Mouse (Mus musculus): ENCODE data around the gene Cops3.

DNA sequence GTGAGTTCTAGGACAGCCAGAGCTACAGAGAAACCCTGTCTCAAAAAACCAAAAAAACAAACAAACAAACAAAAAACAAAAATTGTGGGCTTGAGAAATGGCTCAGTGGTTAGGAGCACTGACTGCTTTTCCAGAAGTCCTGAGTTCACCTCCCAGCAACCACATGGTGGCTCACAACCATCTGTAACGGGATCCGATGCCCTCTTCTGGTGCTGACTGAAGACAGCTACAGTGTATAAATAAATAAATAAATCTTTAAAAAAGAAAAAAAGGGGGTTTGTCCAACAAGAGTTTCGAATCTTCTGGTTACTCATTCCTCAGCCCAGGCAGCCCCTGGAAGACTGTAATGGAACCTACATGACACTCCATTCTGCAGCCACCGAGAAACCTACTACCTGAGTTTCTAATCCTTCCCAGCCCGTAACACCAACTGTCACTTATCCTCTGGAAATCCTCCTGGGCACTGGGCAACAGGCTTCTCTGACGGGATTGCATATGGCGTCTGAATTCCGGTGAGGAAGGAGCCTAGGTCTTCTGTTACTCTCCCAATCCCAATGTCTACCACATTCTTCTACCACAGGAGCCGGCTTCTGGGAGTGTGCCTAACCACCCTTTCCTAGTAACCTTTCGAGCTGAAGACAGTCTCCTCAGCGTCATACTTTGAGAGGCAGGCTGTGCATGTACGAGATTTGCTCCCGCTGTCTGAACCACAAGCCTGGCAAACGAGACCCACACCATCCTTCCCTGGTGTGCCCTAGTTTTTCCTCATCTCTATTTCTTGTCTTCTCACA lies 31.3 kb downstream of the Cops3 start:
- TF ChIP-seq CTCF (IDR thresholded peaks at IDR 0.05; ENCODE audit: control insufficient read depth, insufficient read depth, insufficient replicate concordance, low read depth, low read length) (no peak), POLR2A (IDR thresholded peaks at IDR 0.05; ENCODE audit: control insufficient read depth, low read depth, low read length) (no peak)

Data from testis, adult 2 months (tissue).